Mouse (Mus musculus): ENCODE measurements around the gene Tex264. TPM values are rescaled to one million over a fixed set of nuclear protein-coding genes. Genes with fewer than 3 reads are reported as not detected.

The Tex264 gene
- polyA plus RNA-seq, 1 experiment: 79.0 TPM

DNA sequence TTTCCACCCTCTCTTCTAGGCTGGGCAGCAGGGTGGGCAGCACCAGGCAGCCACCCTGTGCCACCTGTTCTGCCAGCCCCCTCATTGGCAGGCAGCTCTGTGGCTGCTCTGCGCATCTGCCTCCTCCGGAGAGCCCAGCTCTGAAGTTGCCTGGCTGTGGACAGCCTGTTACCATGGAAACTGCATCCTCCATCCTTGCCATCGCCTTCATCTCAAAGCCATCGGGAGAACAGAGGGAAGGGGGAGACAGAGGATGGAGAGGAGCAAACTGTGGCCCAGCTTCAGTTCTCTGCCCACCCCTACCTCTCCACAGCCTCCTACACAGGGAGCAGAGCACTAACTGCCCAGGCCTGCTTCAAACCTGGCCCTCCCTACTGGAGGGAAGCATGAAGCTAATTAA is 21.3 kb downstream of the Tex264 start:
- Histone ChIP-seq H3K27me3 (ENCODE audit: control insufficient read depth, insufficient read depth, insufficient read length) (no peaks in the 10 kb centered on the region), H3K36me3 (ENCODE audit: control insufficient read depth, insufficient read depth) (peaks cover 19% of the 10 kb centered on the region), H3ac (ENCODE audit: control insufficient read depth, insufficient read length, low read depth) (no peak overlapping the region), H3K79me3 (ENCODE audit: low read depth) (no peaks in the 10 kb centered on the region), H3K79me2 (ENCODE audit: control insufficient read depth, insufficient read depth) (no peaks in the 10 kb centered on the region), H3K4me3 (ENCODE audit: insufficient read depth, poor library complexity, severe bottlenecking) (no peak overlapping the region)
- no peak for TF ChIP-seq USF1 (IDR thresholded peaks at IDR 0.05; ENCODE audit: low read depth)
- no peak for TF ChIP-seq MYOD1 (IDR thresholded peaks at IDR 0.05; ENCODE audit: control insufficient read depth, insufficient read length, low read depth)
- TF ChIP-seq CTCF (IDR thresholded peaks at IDR 0.05; ENCODE audit: control insufficient read depth, insufficient read depth, insufficient read length): no peak
- TF ChIP-seq FOSL1 (IDR thresholded peaks at IDR 0.05; ENCODE audit: insufficient read depth, low read length, poor library complexity, severe bottlenecking): no peak
- TF ChIP-seq MAX (IDR thresholded peaks at IDR 0.05): no peak
- TF ChIP-seq CEBPB (IDR thresholded peaks at IDR 0.05; ENCODE audit: low read depth): no peak
- no peak for TF ChIP-seq MYOG (IDR thresholded peaks at IDR 0.05; ENCODE audit: control insufficient read depth, extremely low read depth, insufficient read length)

DNA sequence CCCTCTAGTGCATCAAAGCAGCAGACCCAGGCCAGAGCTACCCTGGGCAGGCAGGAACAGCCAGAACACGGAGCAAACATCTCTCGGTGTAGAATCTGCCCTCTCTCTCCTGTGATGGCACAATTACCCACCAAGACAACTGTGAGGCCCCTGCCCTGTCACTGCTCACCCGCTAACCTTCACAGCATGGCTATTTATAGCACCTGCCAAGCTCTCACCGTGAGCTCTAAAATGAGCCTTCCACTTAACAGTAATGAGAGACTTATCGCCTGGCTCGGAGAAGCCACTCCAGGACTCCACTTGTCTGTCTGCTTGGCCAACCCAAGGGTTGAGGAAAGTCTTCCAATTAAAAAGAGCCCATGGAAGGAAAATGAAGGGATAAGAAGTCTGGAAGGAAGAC is 22.5 kb downstream of the Tex264 start:
- TF ChIP-seq FOSL1 (IDR thresholded peaks at IDR 0.05; ENCODE audit: insufficient read depth, low read length, poor library complexity, severe bottlenecking) (no peak), MYOD1 (IDR thresholded peaks at IDR 0.05; ENCODE audit: control insufficient read depth, insufficient read length, low read depth) (no peak), CTCF (IDR thresholded peaks at IDR 0.05; ENCODE audit: control insufficient read depth, insufficient read depth, insufficient read length) (no peak), USF1 (IDR thresholded peaks at IDR 0.05; ENCODE audit: low read depth) (no peak), MYOG (IDR thresholded peaks at IDR 0.05; ENCODE audit: control insufficient read depth, extremely low read depth, insufficient read length) (no peak), MAX (IDR thresholded peaks at IDR 0.05) (no peak), CEBPB (IDR thresholded peaks at IDR 0.05; ENCODE audit: low read depth) (no peak)
- H3K36me3 ChIP-seq (ENCODE audit: control insufficient read depth, insufficient read depth): peaks cover 19% of the 10 kb centered on the region

DNA sequence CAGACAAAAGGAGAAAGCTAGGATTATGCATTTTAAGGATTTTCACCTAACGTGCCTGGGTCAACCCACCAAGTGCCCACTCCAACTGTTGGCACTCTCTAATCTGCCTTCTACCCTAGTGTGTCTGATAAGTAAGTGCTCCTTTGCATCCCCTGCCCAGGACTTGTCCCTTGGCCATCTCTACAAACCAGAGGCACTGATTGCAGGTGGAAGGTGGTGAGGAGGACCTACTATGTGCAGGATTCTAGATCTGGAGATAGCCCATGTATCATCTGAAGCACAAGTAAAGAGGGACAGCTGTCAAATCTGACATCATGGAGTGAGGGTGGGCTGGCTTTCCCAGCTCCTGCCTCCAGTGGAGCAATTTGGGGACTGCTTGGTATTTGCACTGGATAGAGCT is 25.8 kb downstream of the Tex264 start:
- Histone ChIP-seq H3K36me3 (ENCODE audit: control insufficient read depth, insufficient read depth) (peaks cover 11% of the 10 kb centered on the region), H3K4me3 (ENCODE audit: insufficient read depth, poor library complexity, severe bottlenecking) (no peak overlapping the region), H3ac (ENCODE audit: control insufficient read depth, insufficient read length, low read depth) (no peak overlapping the region), H3K27me3 (ENCODE audit: control insufficient read depth, insufficient read depth, insufficient read length) (peaks cover 9% of the 10 kb centered on the region), H3K79me3 (ENCODE audit: low read depth) (no peaks in the 10 kb centered on the region), H3K79me2 (ENCODE audit: control insufficient read depth, insufficient read depth) (no peaks in the 10 kb centered on the region)
- TF ChIP-seq FOSL1 (IDR thresholded peaks at IDR 0.05; ENCODE audit: insufficient read depth, low read length, poor library complexity, severe bottlenecking): no peak

More for the DNA sequence above, 22.5 kb downstream of the Tex264 start:
- no peaks in the 10 kb centered on the region for H3K27me3 ChIP-seq (ENCODE audit: control insufficient read depth, insufficient read depth, insufficient read length)
- no peaks in the 10 kb centered on the region for H3K79me2 ChIP-seq (ENCODE audit: control insufficient read depth, insufficient read depth)
- no peak overlapping the region for H3K4me3 ChIP-seq (ENCODE audit: insufficient read depth, poor library complexity, severe bottlenecking)
- H3ac ChIP-seq (ENCODE audit: control insufficient read depth, insufficient read length, low read depth): no peak overlapping the region
- H3K79me3 ChIP-seq (ENCODE audit: low read depth): no peaks in the 10 kb centered on the region

DNA sequence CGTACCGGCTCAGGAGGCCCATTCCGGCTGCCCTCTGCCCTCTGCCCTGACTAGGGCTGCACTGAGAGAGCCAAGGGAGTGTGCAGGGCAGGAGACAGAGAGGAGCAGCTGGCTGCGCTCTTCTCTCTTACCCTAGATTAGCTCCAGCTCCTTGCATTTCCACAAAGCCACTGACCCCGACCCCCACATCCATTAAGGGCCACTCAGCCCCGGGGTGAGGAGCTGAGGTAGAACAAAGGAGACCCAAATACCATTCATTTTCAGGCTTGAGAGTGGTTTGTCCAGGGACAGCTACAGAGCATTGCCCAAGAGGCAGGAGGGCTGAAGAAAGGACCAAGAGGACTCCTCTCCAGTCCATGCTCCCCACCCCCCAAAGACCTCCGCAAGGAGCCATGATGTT is 26.3 kb downstream of the Tex264 start:
- Histone ChIP-seq H3K79me3 (ENCODE audit: low read depth) (no peaks in the 10 kb centered on the region), H3K36me3 (ENCODE audit: control insufficient read depth, insufficient read depth) (peaks cover 11% of the 10 kb centered on the region), H3K79me2 (ENCODE audit: control insufficient read depth, insufficient read depth) (no peaks in the 10 kb centered on the region), H3K4me3 (ENCODE audit: insufficient read depth, poor library complexity, severe bottlenecking) (no peak overlapping the region), H3K27me3 (ENCODE audit: control insufficient read depth, insufficient read depth, insufficient read length) (peaks cover 13% of the 10 kb centered on the region), H3ac (ENCODE audit: control insufficient read depth, insufficient read length, low read depth) (no peak overlapping the region)
- TF ChIP-seq CEBPB (IDR thresholded peaks at IDR 0.05; ENCODE audit: low read depth) (no peak), FOSL1 (IDR thresholded peaks at IDR 0.05; ENCODE audit: insufficient read depth, low read length, poor library complexity, severe bottlenecking) (no peak)

DNA sequence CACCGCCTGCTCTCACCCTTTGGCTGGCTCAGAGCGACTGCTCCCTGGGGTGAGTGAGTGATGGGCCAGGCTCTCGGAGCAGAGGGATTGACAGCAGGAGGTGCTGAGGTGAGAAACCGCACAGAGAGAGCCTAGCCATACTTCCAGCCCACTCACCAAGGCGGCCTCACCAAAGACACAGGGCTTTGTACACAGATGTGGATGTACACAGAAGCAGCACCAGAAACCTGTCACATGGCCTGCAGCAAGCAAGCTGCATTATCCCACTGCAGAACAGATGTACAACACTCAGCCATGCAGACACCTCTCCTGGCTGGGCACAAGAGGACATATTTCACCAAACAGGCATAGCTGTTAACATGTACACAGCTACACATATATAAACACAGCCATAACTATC is 28.1 kb downstream of the Tex264 start:
- H3K4me3 ChIP-seq (ENCODE audit: insufficient read depth, poor library complexity, severe bottlenecking): no peak overlapping the region
- peaks cover 11% of the 10 kb centered on the region for H3K36me3 ChIP-seq (ENCODE audit: control insufficient read depth, insufficient read depth)
- H3K27me3 ChIP-seq (ENCODE audit: control insufficient read depth, insufficient read depth, insufficient read length): peaks cover 27% of the 10 kb centered on the region
- TF ChIP-seq MYOD1 (IDR thresholded peaks at IDR 0.05; ENCODE audit: control insufficient read depth, insufficient read length, low read depth): no peak
- TF ChIP-seq CTCF (IDR thresholded peaks at IDR 0.05; ENCODE audit: control insufficient read depth, insufficient read depth, insufficient read length): no peak
- no peak for TF ChIP-seq MYOG (IDR thresholded peaks at IDR 0.05; ENCODE audit: control insufficient read depth, extremely low read depth, insufficient read length)
- no peak for TF ChIP-seq FOSL1 (IDR thresholded peaks at IDR 0.05; ENCODE audit: insufficient read depth, low read length, poor library complexity, severe bottlenecking)
- no peak for TF ChIP-seq CEBPB (IDR thresholded peaks at IDR 0.05; ENCODE audit: low read depth)
- TF ChIP-seq USF1 (IDR thresholded peaks at IDR 0.05; ENCODE audit: low read depth): no peak
- TF ChIP-seq MAX (IDR thresholded peaks at IDR 0.05): no peak
- H3K79me3 ChIP-seq (ENCODE audit: low read depth): no peaks in the 10 kb centered on the region
- no peak overlapping the region for H3ac ChIP-seq (ENCODE audit: control insufficient read depth, insufficient read length, low read depth)
- H3K79me2 ChIP-seq (ENCODE audit: control insufficient read depth, insufficient read depth): no peaks in the 10 kb centered on the region

DNA sequence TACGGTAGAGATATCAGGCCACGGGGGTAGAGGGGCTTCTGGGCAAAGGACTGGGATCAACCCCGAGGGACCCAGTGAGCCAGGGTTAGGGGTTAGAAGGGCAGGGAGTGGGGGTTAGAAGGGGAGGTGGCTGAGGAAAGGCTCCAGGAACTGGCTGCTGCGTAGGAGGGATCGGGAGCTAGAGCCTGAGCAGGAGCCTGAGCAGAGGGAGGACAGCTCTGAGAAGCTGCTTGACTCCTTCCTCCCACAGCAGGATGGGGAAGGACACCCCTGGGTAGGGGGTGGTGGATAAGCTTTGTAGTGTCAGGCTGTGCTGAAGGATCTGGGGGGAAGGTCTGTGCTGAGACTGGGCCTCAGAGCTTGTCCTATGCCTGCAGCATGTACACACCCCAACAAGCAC is 28.9 kb downstream of the Tex264 start:
- peaks cover 28% of the 10 kb centered on the region for H3K27me3 ChIP-seq (ENCODE audit: control insufficient read depth, insufficient read depth, insufficient read length)
- no peak overlapping the region for H3K4me3 ChIP-seq (ENCODE audit: insufficient read depth, poor library complexity, severe bottlenecking)
- no peaks in the 10 kb centered on the region for H3K79me2 ChIP-seq (ENCODE audit: control insufficient read depth, insufficient read depth)
- H3K79me3 ChIP-seq (ENCODE audit: low read depth): no peaks in the 10 kb centered on the region
- TF ChIP-seq CEBPB (IDR thresholded peaks at IDR 0.05; ENCODE audit: low read depth) (no peak), MYOG (IDR thresholded peaks at IDR 0.05; ENCODE audit: control insufficient read depth, extremely low read depth, insufficient read length) (no peak), MAX (IDR thresholded peaks at IDR 0.05) (no peak)
- peaks cover 6% of the 10 kb centered on the region for H3K36me3 ChIP-seq (ENCODE audit: control insufficient read depth, insufficient read depth)
- no peak overlapping the region for H3ac ChIP-seq (ENCODE audit: control insufficient read depth, insufficient read length, low read depth)

All from C2C12 (cell line).